Mouse (Mus musculus) left cerebral cortex, adult 11 months (tissue): ENCODE measurements around the gene Setd1b.

Source experiments
- DNase-seq: peaks from one replicate; pipeline ENCODE4 v3.0.0; 2022; ENCODE audit warnings: low spot score

Gene Setd1b

GRCm38 (mm10) chr5:123140694-123141554, 1.1 kb upstream of the Setd1b start:
- DNase-seq: peak; percentile 94

GRCm38 (mm10) chr5:123141555-123142160, 335 bp upstream of the Setd1b start:
- no peak for DNase-seq

GRCm38 (mm10) chr5:123143251-123143970, 1.4 kb downstream of the Setd1b start:
- DNase-seq: no peak

GRCm38 (mm10) chr5:123143971-123144745, 2.2 kb downstream of the Setd1b start:
- no peak for DNase-seq

- DNase-seq: no peak
Observed at GRCm38 (mm10) chr5:123144746-123145590, 3.0 kb downstream of the Setd1b start.

GRCm38 (mm10) chr5:123146357-123146756, 4.4 kb downstream of the Setd1b start:
- DNase-seq: no peak

- no peak for DNase-seq
Observed at GRCm38 (mm10) chr5:123147569-123147968, 5.6 kb downstream of the Setd1b start.

- DNase-seq: no peak
Observed at GRCm38 (mm10) chr5:123148073-123148722, 6.2 kb downstream of the Setd1b start.

- DNase-seq: peak; percentile 86
Observed at GRCm38 (mm10) chr5:123149451-123150400, 7.7 kb downstream of the Setd1b start.

- no peak for DNase-seq
Observed at GRCm38 (mm10) chr5:123150641-123151040, 8.6 kb downstream of the Setd1b start.

GRCm38 (mm10) chr5:123151077-123151476, 9.1 kb downstream of the Setd1b start:
- no peak for DNase-seq

- no peak for DNase-seq
Observed at GRCm38 (mm10) chr5:123151707-123152362, 9.8 kb downstream of the Setd1b start.

- DNase-seq: no peak
Observed at GRCm38 (mm10) chr5:123152901-123153300, 10.9 kb downstream of the Setd1b start.

GRCm38 (mm10) chr5:123155425-123155824, 13.4 kb downstream of the Setd1b start:
- DNase-seq: no peak

- DNase-seq: no peak
Observed at GRCm38 (mm10) chr5:123156763-123157162, 14.8 kb downstream of the Setd1b start.

- DNase-seq: no peak
Observed at GRCm38 (mm10) chr5:123157972-123158371, 16.0 kb downstream of the Setd1b start.

- no peak for DNase-seq
Observed at GRCm38 (mm10) chr5:123159446-123159845, 17.5 kb downstream of the Setd1b start.

GRCm38 (mm10) chr5:123159866-123160265, 17.9 kb downstream of the Setd1b start:
- no peak for DNase-seq

- no peak for DNase-seq
Observed at GRCm38 (mm10) chr5:123160341-123160740, 18.3 kb downstream of the Setd1b start.
